Mouse (Mus musculus) left cerebral cortex, adult 11 months (tissue): ENCODE results near the gene Tcaim.
"Not testable (repeated sequence)": the region's sequence is repeated elsewhere in the genome, so short reads cannot be mapped to it uniquely, and the experiment has no call there.

Experiments
- DNase-seq: peaks from one replicate; pipeline ENCODE4 v3.0.0; 2022; ENCODE audit warnings: low spot score

Tcaim gene

DNA sequence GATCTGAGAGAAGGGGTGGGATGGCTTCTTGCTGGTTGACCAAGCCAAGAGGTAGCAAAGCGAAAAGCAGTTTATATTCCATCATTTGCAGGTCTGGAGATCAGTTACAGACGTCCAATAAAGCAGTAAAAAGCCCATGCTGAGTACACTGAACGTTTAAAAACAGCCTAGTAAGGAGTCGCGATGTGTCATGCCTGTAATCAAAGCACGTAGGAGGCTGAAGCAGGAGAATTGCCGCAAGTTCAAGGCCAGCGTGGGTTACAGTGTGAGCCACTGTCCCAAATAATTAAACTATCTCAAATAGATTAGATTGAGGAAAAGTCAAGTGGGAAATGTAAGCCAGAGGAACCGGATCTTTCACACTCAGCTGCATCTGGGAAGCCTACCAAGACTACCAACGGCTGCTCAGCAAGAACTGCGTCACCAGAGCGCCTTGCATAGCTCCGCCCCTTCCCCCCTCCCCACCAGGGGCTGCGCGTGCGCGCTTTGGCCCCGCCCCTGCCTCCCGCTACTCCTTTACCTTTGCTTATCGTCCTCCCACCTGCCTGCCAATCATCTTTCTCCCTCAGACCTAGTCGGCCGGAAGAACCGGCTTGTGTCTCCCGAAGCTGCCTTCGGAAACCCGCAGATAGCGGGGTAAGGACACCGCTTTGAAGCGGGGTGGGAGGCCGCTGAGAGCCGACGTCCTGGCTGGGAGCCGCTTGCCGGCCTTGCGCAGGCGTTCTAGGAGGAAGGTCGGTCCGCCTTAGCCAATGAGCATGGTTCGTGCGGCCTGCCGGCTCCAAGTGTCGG, at the start of gene Tcaim:
Tcaim (plus strand) TSS at position 487 of the 792 bp plus-strand sequence.
- DNase-seq, result peak; percentile 85

GRCm38 (mm10) chr9:122757614-122758013, 47.7 kb upstream of the Tcaim start:
- no peak for DNase-seq

- no peak for DNase-seq
These were observed 45.2 kb upstream of the Tcaim start for GRCm38 (mm10) chr9:122760111-122760510.

DNA sequence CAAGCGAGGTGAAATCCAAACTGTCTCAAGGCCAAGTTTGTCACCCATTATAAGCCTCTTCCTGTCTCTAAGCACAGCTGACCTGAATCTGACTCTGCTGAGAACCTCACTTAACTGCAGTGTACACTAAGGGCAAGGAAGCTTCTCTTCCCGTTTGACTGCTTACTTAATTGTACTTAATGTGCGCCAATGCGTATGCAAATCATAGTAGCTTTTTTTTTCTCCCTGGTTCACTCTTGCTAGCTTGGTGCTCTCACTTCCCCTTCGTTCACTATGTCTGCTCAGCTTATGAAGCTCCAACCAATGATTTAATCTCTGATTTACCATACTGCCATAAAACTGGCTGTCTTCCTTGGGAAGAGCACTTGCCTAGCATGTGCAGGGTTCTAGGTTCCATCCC, 20.1 kb upstream of the Tcaim start:
- DNase-seq, result no peak

DNA sequence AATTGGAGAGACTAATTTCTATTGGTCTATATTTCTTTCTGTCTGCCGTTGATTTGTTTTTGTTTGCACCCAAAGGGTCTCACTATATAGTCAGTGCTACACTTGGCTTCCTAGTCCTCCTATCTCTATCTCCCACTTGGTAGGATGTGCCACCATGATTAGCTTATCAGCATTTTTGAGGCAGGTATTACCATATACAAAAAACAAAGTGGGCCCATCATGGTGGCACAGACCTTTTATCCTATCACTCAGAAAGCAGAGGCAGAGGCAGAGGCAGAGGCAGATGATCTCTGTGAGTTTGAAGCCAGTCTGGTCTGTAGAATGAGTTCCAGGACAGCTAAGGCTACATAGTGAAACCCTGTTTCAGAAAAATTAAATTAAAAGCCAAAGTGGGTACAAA, 18.8 kb upstream of the Tcaim start:
- DNase-seq, result no peak

GRCm38 (mm10) chr9:122805845-122806341, 554 bp downstream of the Tcaim start:
- DNase-seq, result no peak

- no peak for DNase-seq
These were observed 1.8 kb downstream of the Tcaim start for GRCm38 (mm10) chr9:122807186-122807585.

GRCm38 (mm10) chr9:122810212-122810611, 4.9 kb downstream of the Tcaim start:
- no peak for DNase-seq

- DNase-seq, result no peak
These were observed 7.0 kb downstream of the Tcaim start for GRCm38 (mm10) chr9:122812386-122812785.

DNA sequence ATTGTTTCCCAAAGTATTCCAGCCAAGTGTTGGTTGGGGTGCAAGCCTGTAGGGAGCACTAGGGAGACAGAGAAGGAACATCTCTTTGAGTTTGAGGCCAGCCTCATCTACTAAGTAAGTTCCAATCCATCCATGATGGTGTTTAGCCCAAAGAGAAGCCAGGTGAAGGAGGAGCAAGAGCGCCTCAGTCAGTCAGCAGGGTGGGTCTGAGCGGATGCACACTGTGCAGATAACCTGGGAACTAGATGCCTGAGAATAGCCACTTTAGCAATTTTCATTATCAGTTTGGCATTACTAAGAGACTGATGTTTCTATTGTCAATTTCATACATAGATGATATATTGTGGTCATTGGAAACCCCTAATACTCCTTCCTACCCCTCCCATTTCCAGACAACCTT, 9.4 kb downstream of the Tcaim start:
- no peak for DNase-seq

- no peak for DNase-seq
These were observed 10.0 kb downstream of the Tcaim start for GRCm38 (mm10) chr9:122815239-122815851.

- no peak for DNase-seq
These were observed 18.2 kb downstream of the Tcaim start for GRCm38 (mm10) chr9:122823374-122824017.

- no peak for DNase-seq
These were observed 21.4 kb downstream of the Tcaim start for GRCm38 (mm10) chr9:122826743-122827142.

DNA sequence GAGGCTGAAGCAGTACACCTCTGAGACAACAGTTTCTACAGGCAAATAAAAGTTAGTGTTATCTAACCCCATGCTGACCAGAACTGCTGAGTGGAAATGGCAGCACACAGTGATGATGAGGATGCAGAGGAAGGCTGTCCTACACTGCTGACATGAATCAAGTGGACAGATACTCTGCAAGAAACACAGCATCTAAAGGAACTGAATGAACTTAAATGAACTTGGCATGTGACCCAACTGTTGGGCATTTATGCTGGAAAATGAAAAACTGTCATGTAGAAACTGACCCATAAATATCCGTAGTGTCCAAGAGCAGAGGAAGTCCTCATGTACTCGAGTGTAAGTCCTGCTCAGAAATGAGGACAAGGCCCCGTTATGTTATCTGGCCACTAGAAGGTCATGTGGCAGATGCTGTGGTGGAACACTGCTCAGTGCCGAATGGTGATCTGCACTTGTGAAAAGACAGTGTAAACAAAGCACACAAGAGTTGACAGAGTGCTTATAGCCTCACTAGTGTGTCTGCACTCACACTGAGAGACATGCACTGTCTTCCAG, 24.6 kb downstream of the Tcaim start:
- no peak for DNase-seq

DNA sequence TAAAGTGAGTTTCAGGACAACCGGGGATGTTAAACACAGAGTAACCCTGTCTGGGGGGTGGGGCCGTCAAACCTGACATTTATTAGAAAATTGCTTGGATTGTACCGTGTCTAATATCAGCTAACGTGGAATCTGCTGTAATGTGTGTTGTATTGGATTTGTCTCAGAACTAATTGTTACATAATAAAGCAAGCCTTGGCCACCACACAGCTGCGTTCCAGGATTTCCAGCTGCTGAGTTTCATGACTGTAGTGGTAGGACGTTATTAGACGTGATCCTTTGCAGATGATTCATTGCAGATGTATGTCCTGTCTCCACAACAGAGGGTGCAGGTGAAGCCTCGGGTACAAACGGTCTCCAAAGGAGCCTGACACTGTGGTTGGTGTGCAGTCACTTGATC, 30.8 kb downstream of the Tcaim start:
- no peak for DNase-seq

GRCm38 (mm10) chr9:122836790-122837189, 31.5 kb downstream of the Tcaim start:
- peak; percentile 30 for DNase-seq

GRCm38 (mm10) chr9:122837216-122837615, 31.9 kb downstream of the Tcaim start:
- DNase-seq, result no peak

DNA sequence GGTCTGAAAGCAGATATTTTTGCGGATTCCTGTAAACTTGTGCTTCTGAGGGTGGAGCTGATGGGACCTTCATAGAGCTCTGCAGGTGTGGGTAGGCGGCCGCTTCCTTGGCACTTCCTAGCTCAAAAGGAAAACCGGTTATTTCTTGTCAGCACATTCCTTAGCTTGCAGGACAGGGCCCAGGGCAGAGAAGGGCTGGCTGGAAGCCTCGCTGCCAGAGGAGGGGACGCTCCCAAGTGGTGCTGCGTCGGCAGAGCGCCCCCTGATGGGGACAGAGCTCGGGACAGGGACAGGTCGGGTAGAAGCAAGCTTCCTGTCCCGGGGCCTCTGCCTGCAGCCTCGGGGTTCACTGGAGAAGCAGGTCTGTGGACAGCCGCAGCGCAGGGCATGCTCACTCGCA, 32.3 kb downstream of the Tcaim start:
- DNase-seq, result no peak

DNA sequence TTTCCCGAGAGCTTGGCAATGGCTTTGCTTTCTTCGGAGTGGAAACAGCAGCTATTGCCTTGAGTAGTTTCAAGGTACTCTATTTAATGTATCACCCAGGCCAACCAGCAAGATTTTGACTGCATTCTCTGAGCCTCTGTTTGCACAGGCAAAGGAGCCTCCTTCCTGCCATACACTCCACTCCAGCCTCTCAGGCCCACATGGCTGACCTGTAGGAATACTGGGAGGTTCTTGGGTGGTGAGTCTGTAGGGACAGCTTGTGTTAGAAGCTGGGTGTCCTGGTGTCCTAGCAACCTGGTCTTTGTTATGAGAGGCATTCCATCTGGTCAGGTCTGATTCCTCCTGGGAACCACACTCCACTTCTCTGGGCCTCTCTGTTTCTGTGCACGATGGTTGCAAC, 38.4 kb downstream of the Tcaim start, which contains the start of gene Gm35549:
Gm35549 (minus strand) TSS at position 276 of the 400 bp plus-strand sequence.
- DNase-seq, result no peak

- DNase-seq, result no peak
These were observed 40.3 kb downstream of the Tcaim start for GRCm38 (mm10) chr9:122845621-122846020.

- DNase-seq, result peak; percentile 31
These were observed 40.8 kb downstream of the Tcaim start for GRCm38 (mm10) chr9:122846156-122846555.

DNA sequence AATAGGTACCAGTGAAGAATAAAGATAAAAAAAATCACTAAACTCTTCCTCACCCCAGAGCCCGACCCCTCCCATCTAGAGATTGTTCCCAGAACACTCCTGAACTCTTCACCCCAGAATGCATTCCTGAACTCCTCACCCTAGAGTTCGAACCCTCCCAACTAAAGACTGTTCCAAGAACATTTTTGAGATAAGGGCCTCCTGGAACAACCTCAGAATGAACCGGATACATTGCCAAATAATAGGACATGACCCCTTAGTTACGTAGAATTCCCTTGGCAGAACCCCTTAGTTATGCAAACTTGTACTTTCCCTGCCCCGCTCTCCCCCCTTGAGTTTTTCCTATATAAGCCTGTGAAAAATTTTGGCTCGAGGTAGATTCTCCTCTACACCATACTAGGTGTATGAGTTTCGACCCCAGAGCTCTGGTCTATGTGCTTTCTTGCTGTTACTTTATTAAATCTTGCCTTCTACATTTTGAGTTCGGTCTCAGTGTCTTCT, 42.5 kb downstream of the Tcaim start:
- DNase-seq, result not testable (repeated sequence)
